Mouse (Mus musculus): ENCODE data around the gene Lag3.

DNA sequence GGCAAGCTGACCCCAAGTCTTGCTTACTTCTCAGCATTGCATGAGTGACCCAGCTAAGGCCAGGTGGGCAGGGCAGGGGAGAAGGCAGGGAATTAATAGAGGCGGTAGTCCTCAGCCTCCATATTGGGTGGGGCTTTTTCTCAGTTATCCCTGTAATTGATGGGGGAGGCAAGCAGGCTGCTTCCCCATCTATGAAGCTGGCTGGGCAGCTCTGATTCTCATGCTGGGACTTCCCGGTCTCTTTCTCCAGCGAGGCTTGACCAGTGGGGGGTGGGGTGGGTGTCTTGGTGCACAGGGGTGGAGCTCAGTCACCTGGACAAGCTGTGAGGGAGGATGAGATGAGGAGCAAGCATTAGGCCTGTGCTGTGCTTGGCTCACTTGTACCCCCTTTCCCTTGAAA is 49.7 kb downstream of the Lag3 start:
- TF ChIP-seq CTCF (IDR thresholded peaks at IDR 0.05; ENCODE audit: borderline replicate concordance, insufficient read depth, low read depth, low read length) (no peak), POLR2A (IDR thresholded peaks at IDR 0.05; ENCODE audit: borderline replicate concordance, insufficient read depth, low read length) (0 out of 2 replicates have a peak, but pooled peaks have one; percentile 6)

Data from cerebellum, adult 2 months (tissue).